Mouse (Mus musculus): ENCODE measurements around the gene Pigs. TPM values are rescaled to one million over a fixed set of nuclear protein-coding genes. Genes with fewer than 3 reads are reported as not detected.

Pigs gene
- total RNA-seq, 2 experiments from 2014 or later: 67.0 to 67.7 TPM

DNA sequence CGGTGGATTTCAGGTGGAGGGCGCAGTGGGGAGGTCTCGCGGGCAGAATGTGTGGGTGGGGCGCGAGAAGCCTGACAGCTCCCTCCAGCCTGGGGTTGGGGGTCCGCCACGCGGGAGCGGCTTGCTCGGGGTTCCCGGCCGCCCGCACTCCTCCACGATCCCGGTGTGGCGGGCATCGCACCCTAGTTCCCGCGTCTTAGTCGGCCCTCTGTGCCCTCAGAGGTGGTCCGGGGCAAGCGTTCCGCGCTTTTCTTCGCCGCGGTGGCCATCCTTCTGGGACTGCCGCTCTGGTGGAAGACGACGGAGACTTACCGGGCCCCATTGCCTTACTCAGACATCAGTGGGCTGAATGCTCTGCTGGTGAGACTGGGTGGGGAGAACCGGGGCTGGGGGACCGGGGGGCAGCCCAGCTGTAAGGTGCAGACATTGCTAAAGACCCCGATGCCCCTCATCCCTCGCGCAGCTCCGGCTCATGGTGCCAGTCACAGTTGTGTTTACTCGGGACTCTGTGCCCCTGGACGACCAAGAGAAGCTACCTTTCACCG, 369 bp downstream of the Pigs start:
- intact Hi-C loops (cut with DNase I): loop anchor here (1.0 kb wide), 1 partner anchor 27 kb away; the partner anchor contains the start of gene Spag5
- no peak for DNase-seq (ENCODE audit: low spot score in 2 of 2)

DNA sequence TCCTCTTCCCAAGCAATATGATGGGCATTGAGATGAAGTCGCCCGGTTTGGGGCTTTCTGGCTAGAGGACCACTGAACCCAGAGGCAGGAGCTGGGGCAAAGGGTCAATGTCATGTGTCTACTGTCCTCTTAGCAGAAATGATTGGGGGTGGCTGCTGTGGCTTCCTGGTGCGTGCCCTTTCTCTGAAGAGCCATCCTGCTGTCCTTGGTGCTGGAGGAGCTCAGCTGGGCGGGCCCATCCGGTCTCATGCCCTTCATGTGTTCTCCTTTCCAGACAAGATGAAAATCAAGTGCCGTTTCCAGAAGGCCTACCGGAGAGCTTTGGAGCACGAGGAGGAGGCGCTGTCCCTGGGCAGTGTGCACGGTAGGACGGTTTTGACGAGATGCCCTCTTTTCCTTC, 4.5 kb downstream of the Pigs start:
- intact Hi-C loops (cut with DNase I): no loop called here
- DNase-seq (ENCODE audit: low spot score in 2 of 2): no peak

DNA sequence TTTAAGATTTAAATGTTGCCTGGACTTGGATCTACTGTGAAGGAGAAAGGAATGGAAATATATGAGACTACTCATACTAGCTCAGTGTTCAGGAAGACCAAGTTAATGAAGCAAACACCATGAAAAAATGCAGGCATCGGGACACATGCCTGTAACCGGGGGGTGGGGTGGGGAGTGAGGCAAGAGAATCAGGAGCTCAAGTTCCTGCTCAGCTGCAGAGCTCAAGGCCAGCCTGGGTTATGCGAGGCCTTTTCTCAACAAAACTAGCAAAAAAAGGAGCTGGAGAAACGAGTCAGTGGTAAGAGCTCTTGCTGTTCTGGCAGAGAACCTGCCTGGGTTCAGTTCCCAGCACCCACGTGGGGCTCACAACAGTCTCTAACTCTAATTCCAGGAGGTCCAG, 5.8 kb downstream of the Pigs start:
- intact Hi-C loops (cut with DNase I): no loop called here

DNA sequence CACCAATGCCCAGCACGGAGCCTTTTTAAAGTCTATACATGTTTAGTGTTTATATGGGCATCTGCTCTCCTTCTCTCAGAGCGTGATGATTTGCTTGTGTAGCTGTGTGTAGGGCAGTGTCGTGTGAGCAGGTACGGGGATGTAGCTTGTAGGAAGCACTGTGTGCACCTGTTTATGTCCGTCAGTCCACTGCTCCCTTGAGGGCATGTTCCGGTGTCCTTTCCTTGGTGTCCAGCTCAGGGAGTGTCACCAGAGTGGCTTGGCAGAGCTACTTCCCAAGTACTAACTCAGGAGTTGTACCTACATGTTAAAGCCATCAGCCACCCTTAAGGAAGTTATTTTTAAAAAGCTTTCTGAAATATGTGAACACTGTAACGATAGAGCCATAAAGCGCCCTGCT, 8.8 kb downstream of the Pigs start:
- intact Hi-C loops (cut with DNase I): no loop called here
- DNase-seq (ENCODE audit: low spot score in 2 of 2): no peak

More for the DNA sequence above, 5.8 kb downstream of the Pigs start:
- DNase-seq (ENCODE audit: low spot score in 2 of 2): no peak

DNA sequence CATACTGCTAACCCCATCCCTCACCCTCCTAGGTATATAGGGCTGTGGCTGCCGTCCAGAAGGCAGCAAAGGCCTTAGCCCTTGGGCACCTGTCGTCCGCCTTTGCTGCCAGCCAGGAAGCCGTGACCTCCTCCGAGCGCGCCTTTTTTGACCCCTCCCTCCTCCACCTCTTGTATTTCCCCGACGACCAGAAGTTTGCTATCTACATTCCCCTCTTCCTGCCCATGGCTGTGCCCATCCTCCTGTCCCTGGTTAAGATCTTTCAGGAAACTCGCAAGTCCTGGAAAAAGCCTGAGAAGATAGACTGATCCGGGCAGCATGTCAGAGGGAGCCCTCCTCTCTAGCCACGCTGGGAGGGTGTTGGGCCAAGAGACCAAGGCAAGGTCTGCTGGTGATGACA, 13.5 kb downstream of the Pigs start:
- intact Hi-C loops (cut with DNase I): no loop called here
- DNase-seq (ENCODE audit: low spot score in 2 of 2): no peak

DNA sequence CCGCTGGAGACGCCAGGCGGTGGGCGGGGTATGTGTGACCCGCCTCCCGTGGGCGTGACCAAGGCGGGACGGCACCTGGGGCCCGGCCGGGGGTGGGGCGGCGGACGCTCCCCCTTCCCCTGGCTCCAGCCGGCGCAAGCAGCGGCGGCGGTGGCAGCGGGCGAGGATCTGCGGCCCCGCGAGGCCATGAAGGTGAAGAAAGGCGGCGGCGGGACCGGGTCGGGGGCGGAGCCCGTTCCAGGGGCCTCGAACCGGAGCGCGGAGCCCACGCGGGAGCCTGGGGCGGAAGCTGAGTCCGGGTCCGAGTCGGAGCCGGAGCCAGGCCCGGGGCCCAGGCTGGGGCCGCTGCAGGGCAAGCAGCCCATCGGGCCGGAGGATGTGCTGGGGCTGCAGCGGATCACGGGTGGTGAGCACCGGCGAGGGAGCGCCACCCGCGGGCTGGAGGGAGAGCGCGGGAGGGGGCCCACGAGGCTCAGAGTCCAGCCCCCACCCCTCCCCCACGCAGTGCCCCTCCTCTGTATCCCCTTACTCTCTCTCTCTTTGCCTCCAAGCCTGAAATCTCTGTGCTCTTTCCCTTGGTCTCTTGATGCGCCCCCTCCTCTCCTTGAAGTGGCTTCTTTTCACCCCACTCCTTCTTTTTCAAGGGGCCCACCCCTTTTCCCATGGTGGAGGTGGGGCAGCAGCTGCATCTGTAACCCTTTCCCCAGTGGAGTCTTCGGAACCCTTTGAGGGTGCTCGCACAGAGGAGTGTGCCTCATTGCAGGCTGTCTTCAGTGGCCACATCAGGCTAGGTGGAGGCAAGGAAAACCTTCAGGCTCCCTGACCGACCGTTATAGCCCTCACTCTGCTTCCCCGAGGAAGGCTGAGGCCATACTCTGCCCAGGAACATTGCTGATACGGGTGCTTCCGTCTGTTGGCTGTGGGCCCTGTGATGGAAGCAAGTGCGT, 15.4 kb downstream of the Pigs start, which contains the start of gene Unc119:
Unc119 (plus strand) TSS at position 102 of the 947 bp plus-strand sequence.
- intact Hi-C loops (cut with DNase I): no loop called here
- peak; percentile 67 to 80 for DNase-seq (ENCODE audit: low spot score in 2 of 2)

DNA sequence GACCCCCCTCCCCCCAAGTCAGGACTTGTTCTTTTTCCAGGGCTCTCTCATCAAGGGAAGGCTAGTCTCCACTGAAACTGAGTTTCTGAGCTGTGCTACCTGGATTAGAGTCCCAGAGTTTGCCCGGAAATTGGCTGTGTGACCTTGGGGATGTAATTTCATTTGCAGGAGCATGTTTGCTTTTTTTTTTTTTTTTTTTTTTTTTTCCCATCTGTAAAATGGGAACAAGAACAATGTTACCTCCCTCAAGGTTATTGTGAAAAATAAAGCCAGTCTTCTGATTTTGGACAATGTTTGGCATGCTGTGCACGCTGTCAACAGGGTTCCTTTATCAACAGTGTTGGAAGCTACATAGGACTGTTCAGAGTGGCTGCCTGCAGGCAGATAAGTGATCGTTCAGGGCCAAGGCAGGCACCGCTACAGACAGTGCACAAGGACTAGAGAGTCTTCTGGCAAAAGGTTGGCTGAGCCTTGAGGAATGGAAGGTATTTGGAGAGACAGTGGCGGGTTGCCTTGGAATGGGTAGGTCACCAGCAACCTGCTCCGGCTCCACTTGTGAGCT, 16.2 kb downstream of the Pigs start:
- DNase-seq (ENCODE audit: low spot score in 2 of 2): no peak
- intact Hi-C loops (cut with DNase I): no loop called here

DNA sequence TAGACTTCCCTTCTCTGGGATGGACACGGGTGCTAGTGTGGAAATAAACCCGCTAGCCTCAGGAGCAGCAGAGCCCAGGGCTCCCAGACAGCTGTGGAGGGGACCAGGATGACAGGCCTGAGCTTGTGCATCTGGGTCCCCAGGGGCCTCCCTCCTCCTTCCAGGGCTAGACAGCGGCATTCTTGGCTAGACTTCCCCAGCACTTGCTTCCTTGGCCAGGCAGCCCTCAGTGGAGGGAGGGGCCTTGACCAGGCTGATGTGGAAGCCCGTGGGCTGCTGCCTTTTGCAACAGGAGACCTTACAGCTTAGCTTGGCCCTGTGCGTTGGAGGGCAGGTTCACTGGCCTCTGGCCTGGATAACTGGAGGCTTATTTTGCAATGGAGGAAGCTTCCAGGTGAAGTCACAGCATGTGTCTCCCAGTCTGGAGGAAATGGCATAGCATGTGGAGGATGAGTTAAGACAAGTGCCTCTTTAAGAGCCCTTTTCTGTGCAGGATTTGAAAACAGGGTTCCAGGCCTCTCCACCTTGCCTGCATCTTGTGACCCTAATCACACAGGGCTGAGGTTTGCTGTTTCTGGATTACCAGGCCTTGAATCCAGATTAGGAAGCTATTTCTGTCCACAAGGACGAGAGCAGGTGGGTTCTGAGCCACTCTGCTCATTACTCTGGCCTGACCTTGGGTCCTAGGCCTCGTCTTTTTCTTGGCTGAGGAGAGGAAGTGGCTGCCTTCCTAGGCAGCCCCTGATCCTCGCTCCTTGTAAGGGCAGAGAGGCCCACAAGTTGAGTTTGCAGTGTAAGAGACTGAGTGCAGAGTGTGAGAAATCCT, 16.9 kb downstream of the Pigs start:
- intact Hi-C loops (cut with DNase I): loop anchor here (5.0 kb wide), 1 partner anchor 83 kb away; the partner anchor contains the start of gene 2610507B11Rik
- DNase-seq (ENCODE audit: low spot score in 2 of 2): no peak

DNA sequence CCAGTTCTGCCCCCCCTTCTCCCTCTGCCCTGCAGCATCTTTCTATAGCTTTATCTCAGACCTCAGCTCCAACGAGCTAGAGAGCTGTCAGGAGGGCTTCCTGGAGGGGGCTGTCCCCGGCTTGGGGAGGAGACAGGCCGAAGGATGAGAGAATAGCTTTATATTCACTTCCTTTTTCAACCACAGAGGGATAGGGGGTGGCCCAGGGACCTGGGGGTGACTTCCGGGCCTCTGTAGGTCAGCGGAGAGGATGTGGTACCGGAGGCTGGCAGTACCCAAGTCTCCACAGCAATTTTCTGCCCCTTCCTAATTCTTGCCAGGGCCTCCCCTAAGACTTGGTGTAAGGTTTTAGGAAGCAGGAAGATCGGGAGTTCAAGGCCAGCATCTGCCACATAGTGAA, 17.6 kb downstream of the Pigs start:
- intact Hi-C loops (cut with DNase I): loop anchor here (5.0 kb wide), 1 partner anchor 84 kb away; the partner anchor contains the start of gene 2610507B11Rik
- no peak for DNase-seq (ENCODE audit: low spot score in 2 of 2)

DNA sequence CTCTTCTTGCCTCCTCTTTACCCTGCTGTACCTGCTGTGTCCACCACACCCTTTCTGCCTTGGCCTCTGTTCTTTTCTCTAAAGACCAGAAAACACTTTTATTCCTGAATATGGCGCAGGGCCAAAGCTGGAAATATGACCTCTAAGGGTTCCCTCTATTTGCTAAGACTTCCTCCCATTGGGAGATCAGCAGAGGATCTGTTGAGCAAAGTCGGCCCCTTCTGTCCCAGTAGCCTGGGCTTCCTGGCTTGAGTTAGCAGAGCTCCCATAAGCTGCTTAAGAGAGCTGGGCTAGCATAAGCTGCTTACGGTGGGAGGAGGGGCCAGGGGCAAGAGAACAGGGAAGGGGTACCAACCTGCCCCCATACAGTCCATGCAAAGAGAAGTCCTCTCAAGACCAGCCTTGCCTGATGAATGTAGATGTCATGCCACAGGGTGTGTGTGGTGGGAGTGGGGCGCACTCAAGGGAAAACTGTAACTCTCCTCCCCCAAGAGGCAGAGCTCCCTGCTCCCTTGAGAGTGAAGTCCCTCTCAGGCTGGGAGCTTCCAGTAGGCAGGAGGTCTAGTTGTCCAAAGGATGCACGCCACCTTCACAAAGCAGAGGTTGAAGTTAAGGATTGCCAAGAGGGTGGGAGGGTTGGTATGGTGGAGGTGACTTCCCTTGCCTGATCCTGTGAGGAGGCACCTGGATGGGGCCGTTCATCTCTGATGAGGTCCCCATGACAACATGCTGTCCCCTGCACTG, 18.3 kb downstream of the Pigs start:
- DNase-seq (ENCODE audit: low spot score in 2 of 2): no peak
- intact Hi-C loops (cut with DNase I): loop anchor here (5.0 kb wide), 1 partner anchor 84 kb away; the partner anchor contains the start of gene 2610507B11Rik

DNA sequence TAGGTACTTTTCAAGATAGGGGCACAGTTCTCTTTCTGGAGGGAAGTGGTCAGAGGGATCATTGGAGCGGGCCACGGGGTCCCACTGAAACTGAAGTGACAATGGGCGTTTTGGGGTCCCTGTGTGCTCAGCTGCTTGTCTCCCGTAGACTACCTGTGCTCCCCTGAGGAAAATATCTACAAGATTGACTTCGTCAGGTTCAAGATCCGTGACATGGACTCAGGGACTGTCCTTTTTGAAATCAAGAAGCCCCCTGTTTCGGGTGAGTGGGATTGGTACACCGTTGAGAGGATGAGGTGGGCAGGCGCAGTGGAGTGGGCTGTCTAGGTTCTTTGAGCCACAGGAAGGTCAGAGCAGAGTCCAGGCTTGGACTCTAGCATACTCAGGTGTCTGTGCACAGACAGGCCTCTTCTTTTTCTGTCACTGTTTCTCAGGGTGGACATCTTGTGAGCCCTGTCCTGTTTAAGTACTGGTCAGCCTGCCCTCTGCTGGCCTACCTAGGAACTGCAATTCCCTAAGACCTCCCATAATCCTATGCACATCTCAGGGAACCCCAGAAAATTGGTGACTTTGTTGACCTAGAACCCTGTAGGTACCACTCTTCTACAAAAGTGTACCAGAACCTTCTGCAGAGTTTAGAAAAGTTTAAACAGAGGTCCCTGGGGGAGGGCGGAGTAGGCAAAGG, 19.0 kb downstream of the Pigs start:
- DNase-seq (ENCODE audit: low spot score in 2 of 2): peak in 1 of 2 experiments; percentile 60
- intact Hi-C loops (cut with DNase I): loop anchor here (5.0 kb wide), 1 partner anchor 85 kb away; the partner anchor contains the start of gene 2610507B11Rik

DNA sequence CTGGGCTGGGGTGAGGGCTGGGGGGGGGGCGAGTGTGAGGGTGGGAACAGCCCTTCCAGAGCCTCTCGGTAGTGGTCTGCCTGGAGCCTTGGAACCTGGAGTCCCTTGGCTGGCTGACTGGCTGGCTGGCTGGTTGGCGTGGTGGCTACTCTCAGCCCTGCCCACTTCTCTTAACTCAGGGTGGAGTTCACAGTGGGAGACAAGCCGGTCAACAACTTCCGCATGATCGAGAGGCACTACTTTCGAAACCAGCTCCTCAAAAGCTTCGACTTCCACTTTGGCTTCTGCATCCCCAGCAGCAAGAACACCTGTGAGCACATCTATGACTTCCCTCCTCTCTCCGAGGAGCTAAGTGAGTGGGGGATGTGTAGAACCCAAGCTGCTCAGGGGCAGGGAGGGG, 19.7 kb downstream of the Pigs start:
- intact Hi-C loops (cut with DNase I): loop anchor here (5.0 kb wide), 1 partner anchor 86 kb away; the partner anchor contains the start of gene 2610507B11Rik
- DNase-seq (ENCODE audit: low spot score in 2 of 2): no peak

DNA sequence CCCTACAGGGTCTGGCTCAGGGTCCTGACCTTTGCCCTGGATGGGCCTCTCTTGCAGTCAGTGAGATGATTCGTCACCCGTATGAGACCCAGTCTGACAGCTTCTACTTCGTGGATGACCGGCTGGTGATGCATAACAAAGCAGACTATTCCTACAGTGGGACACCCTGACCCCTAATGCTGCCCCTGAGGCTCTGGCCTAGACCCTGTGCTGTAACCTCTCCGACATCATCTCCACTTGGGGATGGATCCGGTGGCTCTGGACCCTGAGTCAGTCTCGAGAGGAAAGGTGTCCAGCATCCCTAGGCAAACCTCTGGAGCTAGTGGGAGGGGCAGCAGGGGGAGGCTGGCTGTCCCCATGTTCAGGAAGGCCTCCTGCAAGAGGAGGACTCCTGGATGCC, 20.3 kb downstream of the Pigs start:
- intact Hi-C loops (cut with DNase I): loop anchor here (5.0 kb wide), 1 partner anchor 86 kb away; the partner anchor contains the start of gene 2610507B11Rik

DNA sequence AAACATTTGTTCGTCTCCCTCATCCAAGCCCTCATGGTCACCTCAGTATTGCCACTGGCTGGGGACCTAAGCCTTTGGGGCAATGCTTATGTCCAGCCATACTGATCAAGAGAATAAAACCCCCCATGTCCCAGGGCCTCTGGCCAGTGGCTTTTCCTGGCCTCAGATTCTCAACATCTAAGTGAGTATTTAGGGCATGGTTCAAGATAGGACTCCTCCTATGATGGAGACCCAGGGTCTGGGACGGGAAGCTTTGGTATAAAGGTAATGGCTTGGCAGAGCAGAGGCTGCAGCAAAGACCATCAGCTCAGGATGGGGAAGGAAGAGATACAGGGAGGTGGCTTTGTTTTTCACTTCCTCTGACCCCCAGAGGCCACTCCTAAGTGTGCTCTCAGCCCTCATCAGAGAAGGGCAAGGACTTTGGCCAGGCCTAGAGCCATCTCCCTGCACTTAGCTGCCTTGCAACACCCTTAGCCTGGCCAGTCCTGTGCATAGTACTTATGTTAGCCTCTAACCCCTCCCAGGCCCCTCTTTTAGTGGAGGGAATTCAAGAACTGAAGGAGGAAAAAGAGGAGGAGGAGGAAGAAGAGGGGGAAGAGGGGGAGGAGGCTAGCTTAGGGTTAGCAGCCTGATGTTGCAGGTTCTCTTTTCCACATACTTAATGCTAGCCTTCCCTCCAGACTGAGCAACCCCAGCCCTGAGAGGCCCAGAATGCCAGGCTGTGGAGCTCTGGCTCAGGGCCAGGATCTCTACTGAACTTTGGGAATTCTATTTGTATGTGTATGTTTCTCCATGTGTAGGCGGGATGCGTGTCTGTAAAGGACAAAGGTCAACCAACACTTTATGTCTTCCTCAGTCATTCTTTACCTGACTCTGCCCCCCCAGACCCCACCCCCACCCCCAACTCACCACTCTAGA, 21.5 kb downstream of the Pigs start:
- no peak for DNase-seq (ENCODE audit: low spot score in 2 of 2)
- intact Hi-C loops (cut with DNase I): loop anchor here (5.0 kb wide), 1 partner anchor 87 kb away; the partner anchor contains the start of gene 2610507B11Rik

More for the DNA sequence above, 20.3 kb downstream of the Pigs start:
- DNase-seq (ENCODE audit: low spot score in 2 of 2): no peak

DNA sequence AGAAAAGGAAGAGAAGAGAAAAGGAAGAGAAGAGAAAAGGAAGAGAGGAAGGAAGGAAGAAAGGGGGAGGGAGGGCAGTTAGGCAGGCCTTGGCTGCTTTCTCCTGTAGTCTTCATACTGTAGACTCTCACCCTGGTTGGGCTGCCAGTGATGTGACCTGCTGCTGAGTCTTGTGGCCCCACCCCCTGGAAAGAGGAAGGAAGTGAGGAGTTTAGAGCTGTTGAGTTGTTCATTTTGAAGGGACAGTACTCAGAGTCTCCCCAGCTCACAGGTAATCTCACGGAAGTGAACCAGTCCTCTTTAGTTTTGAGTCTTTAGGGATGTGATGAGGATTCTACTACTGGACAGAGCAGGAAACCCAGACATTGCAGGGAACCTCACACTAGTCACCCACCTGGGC, 24.9 kb downstream of the Pigs start:
- DNase-seq (ENCODE audit: low spot score in 2 of 2): no peak
- intact Hi-C loops (cut with DNase I): no loop called here

DNA sequence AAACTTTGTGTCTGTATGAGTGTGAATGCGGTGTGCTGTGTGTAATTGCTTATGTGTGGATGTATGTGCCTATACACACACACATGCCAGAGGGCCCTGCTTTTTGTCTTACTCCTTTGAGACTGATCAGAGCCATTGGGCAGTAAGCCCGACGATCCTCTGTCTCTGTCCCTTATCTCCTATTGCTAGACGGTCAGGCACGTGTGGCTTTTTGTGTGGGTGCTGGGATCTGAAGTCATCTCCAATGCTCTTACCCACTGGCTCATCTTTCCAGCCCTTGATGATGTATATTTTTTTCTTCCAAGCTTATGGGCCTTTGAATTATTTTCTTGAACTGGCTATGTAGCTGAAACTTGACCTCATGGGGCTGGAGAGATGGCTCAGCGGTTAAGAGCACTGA, 26.7 kb downstream of the Pigs start:
- intact Hi-C loops (cut with DNase I): loop anchor here (5.0 kb wide), 1 partner anchor 97 kb away; no protein-coding TSS in a partner anchor
- DNase-seq (ENCODE audit: low spot score in 2 of 2): no peak
